Mouse (Mus musculus) heart, adult 2 months (tissue): ENCODE measurements around the gene Hist1h1t. TPM values are rescaled to one million over a fixed set of nuclear protein-coding genes. Genes with fewer than 3 reads are reported as not detected.
A peak's percentile ranks its signal among the peaks of the same experiment; 100 is the strongest.

Source experiments
- DNase-seq, 2 experiments: peaks; one replicate each; pipeline ENCODE4 v3.0.0; 2021
- H3K27ac ChIP-seq: fragments of 200-600 bp; 2 replicates; pipeline ENCODE4 v1.8.1; 2022
- H3K27me3 ChIP-seq: fragments of 200-500 bp; 2 replicates; pipeline ENCODE4 v1.6.1; 2012; ENCODE audit warnings: mild to moderate bottlenecking, low read length, inconsistent platforms, mixed read lengths; ENCODE audit not compliant: control insufficient read depth, insufficient read depth
- H3K36me3 ChIP-seq: fragments of 200-500 bp; 2 replicates; pipeline ENCODE4 v1.6.1; 2012; ENCODE audit warnings: low read length, inconsistent platforms; ENCODE audit not compliant: control insufficient read depth, insufficient read depth
- H3K4me1 ChIP-seq: fragments of 200-500 bp; 2 replicates; pipeline ENCODE4 v1.6.1; 2011; ENCODE audit warnings: low read length; ENCODE audit not compliant: control insufficient read depth, insufficient read depth
- H3K4me3 ChIP-seq: fragments of 200-600 bp; 2 replicates; pipeline ENCODE4 v1.8.1; 2022
- H3K79me2 ChIP-seq: fragments of 200-500 bp; replicated peaks from 2 replicates; pipeline ENCODE4 v1.6.1; 2012; ENCODE audit warnings: mild to moderate bottlenecking, inconsistent platforms, low read length, moderate library complexity, mixed read lengths; ENCODE audit not compliant: control insufficient read depth, insufficient read depth
- H3K9ac ChIP-seq: fragments of 200-500 bp; 2 replicates; pipeline ENCODE4 v1.6.1; 2012; ENCODE audit warnings: low read depth, mild to moderate bottlenecking, control low read depth, inconsistent platforms, low read length, mixed read lengths
- CTCF ChIP-seq: fragments of 200-600 bp; IDR thresholded peaks from 2 replicates; pipeline ENCODE4 v1.8.1; 2022; ENCODE audit warnings: antibody characterized with exemption, mild to moderate bottlenecking, moderate library complexity
- EP300 ChIP-seq: fragments of 200-500 bp; IDR thresholded peaks from 2 replicates; pipeline ENCODE4 v1.6.1; 2011; ENCODE audit warnings: low read depth, low read length, control low read depth; ENCODE audit not compliant: insufficient read depth
- POLR2A ChIP-seq: fragments of 200-500 bp; IDR thresholded peaks from 2 replicates; pipeline ENCODE4 v1.6.1; 2011; ENCODE audit warnings: mild to moderate bottlenecking, low read depth, low read length, control low read depth; ENCODE audit not compliant: insufficient read depth
- WGBS: fragments of 180-500 bp; shearing (Covaris S2); methylation state at CpG from one replicate; pipeline ENCODE4 v1.1.7; 2018; 5-methylcytosine and 5-hydroxymethylcytosine counted together
- intact Hi-C: fragments of 180-260 bp; cut with DNase I; formaldehyde crosslinking; loops from one replicate; pipeline ENCODE4 v1.15.1; 2025
- polyA plus RNA-seq: library from polyadenylated mRNA; depleted of rRNA; stranded (reverse); fragments of >200 nt; gene quantifications from 2 replicates; pipeline ENCODE4 v1.2.3, GENCODE M21; 2012
- total RNA-seq, 2 experiments: library from RNA; stranded (reverse); gene quantifications; 2 replicates each; pipeline ENCODE4 v1.2.3; 2021

Gene Hist1h1t
- total and polyA plus RNA-seq, 3 experiments, result not detected

DNA sequence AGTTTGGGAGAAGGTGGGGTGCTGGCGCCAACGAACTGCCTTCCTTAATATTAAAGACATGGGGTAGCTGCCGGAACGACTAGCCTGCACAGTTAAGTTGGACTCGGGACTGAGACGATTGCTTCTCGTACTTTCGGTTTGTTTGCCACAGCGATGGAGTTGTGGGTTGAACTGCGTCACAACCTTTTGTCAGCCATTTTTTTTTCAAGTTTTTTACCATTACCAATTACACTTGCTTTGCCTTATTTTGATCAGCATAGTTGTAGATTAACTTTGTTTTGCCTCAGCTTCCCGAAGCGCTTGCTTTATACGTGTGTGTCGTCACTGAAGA is 44.3 kb downstream of the Hist1h1t start:
- no peak for TF ChIP-seq EP300
- TF ChIP-seq CTCF, result no peak
- no peak; the same call in 1 of the 2 replicates for TF ChIP-seq POLR2A
- H3K4me3 ChIP-seq, result peak overlapping the region; percentile 89
- H3K36me3 ChIP-seq, result peaks cover 18% of the 10 kb centered on the region
- H3K27ac ChIP-seq, result peak overlapping the region; percentile 96
- 0% methylated on average over 14 of the region's 14 CpGs for WGBS
- H3K4me1 ChIP-seq, result peaks cover 1% of the 10 kb centered on the region; the same call in 1 of the 2 replicates
- intact Hi-C loops, result loop anchor here (1.0 to 10.0 kb wide), 4 partner anchors 42 to 1985 kb away; partner anchors contain the start of genes Hist1h2af, Hist1h2ak, Hist1h2bn and Hist1h4c
- no peaks in the 10 kb centered on the region for H3K79me2 ChIP-seq
- peak overlapping the region; percentile 85 for H3K9ac ChIP-seq
- no peaks in the 10 kb centered on the region for H3K27me3 ChIP-seq
- DNase-seq, result no peak

DNA sequence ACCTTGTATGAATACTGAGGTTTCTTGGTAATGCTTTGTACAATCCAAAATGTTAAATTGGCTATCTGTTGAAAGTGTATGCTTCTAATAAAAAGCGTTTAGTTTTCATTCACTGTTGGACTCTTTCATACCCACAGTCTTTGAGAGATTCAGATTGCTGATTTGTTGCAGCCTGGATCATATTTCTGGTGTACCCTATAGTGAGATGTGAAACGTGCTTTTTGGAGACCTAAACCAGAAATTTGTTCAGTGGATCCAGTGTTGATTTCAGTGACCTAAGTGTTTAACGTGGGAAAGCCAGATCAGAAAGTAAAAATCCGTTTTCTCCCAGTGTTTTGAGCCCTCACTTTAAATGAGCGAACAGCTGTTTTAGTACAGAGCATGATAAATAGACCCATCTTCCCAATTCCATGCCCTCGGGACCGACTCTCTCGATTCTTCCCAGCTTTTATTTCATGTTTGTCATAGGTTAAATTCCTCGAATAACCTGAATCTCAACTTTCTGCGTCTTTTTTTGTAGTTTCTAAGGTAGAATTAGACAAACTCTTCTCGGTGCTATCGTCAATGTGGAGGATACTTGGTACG is 44.7 kb downstream of the Hist1h1t start:
- Histone ChIP-seq H3K36me3 (peaks cover 18% of the 10 kb centered on the region), H3K79me2 (no peaks in the 10 kb centered on the region), H3K27me3 (no peaks in the 10 kb centered on the region), H3K27ac (peak overlapping the region; percentile 96), H3K4me3 (peak overlapping the region; percentile 89), H3K4me1 (peaks cover 1% of the 10 kb centered on the region; the same call in 1 of the 2 replicates), H3K9ac (peak overlapping the region; percentile 85)
- WGBS, result 25% methylated on average over 13 of the region's 13 CpGs
- DNase-seq, result no peak
- intact Hi-C loops, result loop anchor here (5.0 kb wide), 2 partner anchors 158 to 208 kb away; partner anchors contain the start of genes Hist1h2af, Hist1h4d and Hist1h4h
- TF ChIP-seq POLR2A, result no peak
- TF ChIP-seq CTCF, result no peak
- TF ChIP-seq EP300, result no peak

DNA sequence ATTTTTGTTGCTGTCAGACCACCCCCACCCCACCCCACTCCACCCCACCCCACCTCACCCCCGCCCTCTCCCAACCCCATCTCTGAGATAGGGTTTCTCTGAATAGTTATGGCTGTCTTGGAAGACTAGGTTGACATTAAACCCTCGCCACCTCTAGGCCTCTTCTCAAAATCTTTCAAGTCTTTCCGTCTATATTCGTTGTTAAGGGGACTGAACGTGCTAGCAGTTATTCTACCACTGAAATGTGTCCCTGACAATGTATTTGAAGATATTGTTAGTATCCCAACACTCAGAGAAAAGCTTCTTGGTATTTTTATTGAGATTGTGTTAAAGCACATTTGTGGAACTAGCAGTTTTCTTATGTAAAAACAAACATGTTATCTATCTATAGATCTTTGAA is 45.3 kb downstream of the Hist1h1t start:
- Histone ChIP-seq H3K4me3 (peak overlapping the region; percentile 89; the same call in 1 of the 2 replicates), H3K4me1 (peaks cover 2% of the 10 kb centered on the region), H3K36me3 (peaks cover 18% of the 10 kb centered on the region), H3K79me2 (no peaks in the 10 kb centered on the region), H3K9ac (no peak overlapping the region), H3K27ac (no peak overlapping the region), H3K27me3 (no peaks in the 10 kb centered on the region)
- 58% methylated on average over 5 of the region's 5 CpGs for WGBS
- DNase-seq, result no peak
- TF ChIP-seq CTCF, result no peak
- no peak for TF ChIP-seq POLR2A
- no peak for TF ChIP-seq EP300
- intact Hi-C loops, result loop anchor here (5.0 kb wide), 2 partner anchors 159 to 209 kb away; partner anchors contain the start of genes Hist1h2af, Hist1h4d and Hist1h4h

DNA sequence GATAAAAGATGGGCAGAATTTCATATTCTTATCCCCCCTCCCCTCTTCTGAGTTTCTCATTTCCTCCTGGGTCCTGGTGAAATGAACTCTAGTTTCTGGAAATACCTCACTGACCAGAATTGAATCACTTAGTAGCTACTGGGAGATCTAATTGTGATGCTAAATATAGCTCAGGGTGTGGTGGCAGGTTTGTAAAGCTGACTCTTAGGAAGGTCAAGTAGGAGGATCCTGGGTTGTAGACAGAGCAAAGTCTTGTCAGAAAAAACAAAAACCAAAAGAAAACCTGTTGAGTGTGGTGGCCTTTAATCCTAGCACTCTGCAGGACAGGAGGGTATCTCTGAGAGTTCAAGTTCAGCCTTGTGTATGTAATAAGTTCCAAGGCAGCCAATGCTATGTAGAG is 46.4 kb downstream of the Hist1h1t start:
- Histone ChIP-seq H3K27ac (no peak overlapping the region), H3K79me2 (no peaks in the 10 kb centered on the region), H3K4me1 (peaks cover 3% of the 10 kb centered on the region), H3K4me3 (no peak overlapping the region), H3K27me3 (no peaks in the 10 kb centered on the region), H3K9ac (no peak overlapping the region), H3K36me3 (peaks cover 18% of the 10 kb centered on the region)
- TF ChIP-seq EP300 (no peak), POLR2A (no peak), CTCF (no peak)
- DNase-seq, result no peak
- intact Hi-C loops, result loop anchor here (5.0 kb wide), 2 partner anchors 160 to 210 kb away; partner anchors contain the start of genes Hist1h2af, Hist1h4d and Hist1h4h

DNA sequence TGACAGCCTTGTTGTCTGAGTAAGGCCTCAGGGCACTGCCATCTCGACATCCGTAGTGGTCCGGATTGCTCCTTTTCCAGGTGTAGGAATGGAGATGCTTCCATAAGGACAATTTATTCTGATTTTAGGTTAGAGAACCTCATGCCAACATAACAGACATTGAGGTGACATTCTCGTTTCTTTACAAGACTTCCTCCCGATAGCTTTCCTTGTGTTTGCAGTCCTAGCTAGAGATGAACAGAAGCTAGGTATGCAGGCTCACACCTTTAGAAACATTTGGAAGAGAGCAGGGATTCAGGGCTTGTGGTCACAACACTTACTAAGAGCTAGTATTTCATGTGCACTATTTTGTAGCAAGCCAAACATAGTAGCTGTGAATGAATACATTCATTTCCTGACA is 47.6 kb downstream of the Hist1h1t start:
- Histone ChIP-seq H3K4me3 (no peak overlapping the region), H3K4me1 (peaks cover 4% of the 10 kb centered on the region), H3K27me3 (no peaks in the 10 kb centered on the region), H3K79me2 (no peaks in the 10 kb centered on the region), H3K9ac (no peak overlapping the region), H3K27ac (no peak overlapping the region), H3K36me3 (peaks cover 13% of the 10 kb centered on the region)
- 83% methylated on average over 5 of the region's 5 CpGs for whole genome bisulfite sequencing
- intact Hi-C loops, result loop anchor here (5.0 kb wide), 2 partner anchors 161 to 211 kb away; partner anchors contain the start of genes Hist1h2af, Hist1h4d and Hist1h4h
- DNase-seq, result no peak
- TF ChIP-seq EP300, result no peak
- no peak for TF ChIP-seq CTCF
- TF ChIP-seq POLR2A, result no peak

DNA sequence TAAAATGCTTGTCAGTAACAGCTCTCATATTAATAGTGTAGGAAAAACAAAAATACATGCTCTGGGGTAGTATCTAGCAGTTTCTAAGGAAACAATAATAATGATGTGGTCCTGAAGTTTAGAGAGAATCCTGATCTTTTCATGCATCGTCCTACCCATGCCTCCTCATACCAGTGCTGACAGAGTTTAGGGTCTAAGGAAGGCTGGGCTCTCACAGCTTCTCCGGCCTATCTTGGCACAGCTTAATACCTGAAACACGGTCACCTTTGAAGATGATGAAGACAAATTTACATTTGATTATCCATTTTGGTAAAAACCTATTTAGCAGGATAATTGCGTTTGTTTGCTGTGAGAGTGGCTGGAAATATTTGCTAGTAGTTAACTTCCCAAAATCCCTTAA is 48.3 kb downstream of the Hist1h1t start:
- H3K27me3 ChIP-seq, result no peaks in the 10 kb centered on the region
- H3K79me2 ChIP-seq, result no peaks in the 10 kb centered on the region
- H3K4me3 ChIP-seq, result no peak overlapping the region
- H3K27ac ChIP-seq, result no peak overlapping the region
- 56% methylated on average over 4 of the region's 4 CpGs for whole genome bisulfite sequencing
- peaks cover 13% of the 10 kb centered on the region for H3K36me3 ChIP-seq
- no peak for DNase-seq
- H3K9ac ChIP-seq, result no peak overlapping the region
- TF ChIP-seq CTCF (no peak), EP300 (no peak), POLR2A (no peak)
- peaks cover 4% of the 10 kb centered on the region for H3K4me1 ChIP-seq
- intact Hi-C loops, result loop anchor here (5.0 kb wide), 2 partner anchors 162 to 212 kb away; partner anchors contain the start of genes Hist1h2af, Hist1h4d and Hist1h4h
